Mouse (Mus musculus): ENCODE measurements around the gene Strn4.

Strn4 gene

GRCm38 (mm10) chr7:16810920-16811648 is 4.6 kb upstream of the Strn4 start:
- no peak for DNase-seq

GRCm38 (mm10) chr7:16811649-16812070 is 4.0 kb upstream of the Strn4 start:
- DNase-seq = no peak

GRCm38 (mm10) chr7:16812505-16812904 is 3.2 kb upstream of the Strn4 start:
- peak; percentile 15 to 26 for DNase-seq

GRCm38 (mm10) chr7:16816078-16816474 is 387 bp downstream of the Strn4 start:
- peak; percentile 77 to 81 for DNase-seq

- peak; percentile 56 to 62 for DNase-seq
Measured at GRCm38 (mm10) chr7:16816475-16817122, 910 bp downstream of the Strn4 start, which contains the start of gene Fkrp. Fkrp (minus strand) TSS chr7:16816732.

GRCm38 (mm10) chr7:16817693-16818092 is 2.0 kb downstream of the Strn4 start:
- no peak for DNase-seq

- no peak for DNase-seq
Measured at GRCm38 (mm10) chr7:16819794-16820193, 4.1 kb downstream of the Strn4 start.

GRCm38 (mm10) chr7:16820271-16820763 is 4.6 kb downstream of the Strn4 start:
- DNase-seq = no peak

- no peak for DNase-seq
Measured at GRCm38 (mm10) chr7:16821091-16821490, 5.4 kb downstream of the Strn4 start.

- no peak for DNase-seq
Measured at GRCm38 (mm10) chr7:16821669-16822101, 6.0 kb downstream of the Strn4 start.

GRCm38 (mm10) chr7:16823734-16824133 is 8.0 kb downstream of the Strn4 start:
- no peak for DNase-seq

- DNase-seq = peak; percentile 76 to 81
Measured at GRCm38 (mm10) chr7:16825785-16826184, 10.1 kb downstream of the Strn4 start.

GRCm38 (mm10) chr7:16826571-16826970 is 10.9 kb downstream of the Strn4 start:
- DNase-seq = no peak

GRCm38 (mm10) chr7:16827274-16827673 is 11.6 kb downstream of the Strn4 start:
- DNase-seq = peak in 1 of 2 experiments; percentile 36

- no peak for DNase-seq
Measured at GRCm38 (mm10) chr7:16830449-16830848, 14.8 kb downstream of the Strn4 start.

- DNase-seq = peak in 1 of 2 experiments; percentile 31
Measured at GRCm38 (mm10) chr7:16837916-16838803, 22.5 kb downstream of the Strn4 start.

GRCm38 (mm10) chr7:16838804-16839426 is 23.2 kb downstream of the Strn4 start:
- no peak for DNase-seq

- DNase-seq = no peak
Measured at GRCm38 (mm10) chr7:16839427-16840108, 23.9 kb downstream of the Strn4 start.

GRCm38 (mm10) chr7:16840109-16840491 is 24.4 kb downstream of the Strn4 start:
- no peak for DNase-seq

- no peak for DNase-seq
Measured at GRCm38 (mm10) chr7:16841078-16841477, 25.4 kb downstream of the Strn4 start.

Data from B cell, adult 2 months (primary cell).